In the genomic region with DNA sequence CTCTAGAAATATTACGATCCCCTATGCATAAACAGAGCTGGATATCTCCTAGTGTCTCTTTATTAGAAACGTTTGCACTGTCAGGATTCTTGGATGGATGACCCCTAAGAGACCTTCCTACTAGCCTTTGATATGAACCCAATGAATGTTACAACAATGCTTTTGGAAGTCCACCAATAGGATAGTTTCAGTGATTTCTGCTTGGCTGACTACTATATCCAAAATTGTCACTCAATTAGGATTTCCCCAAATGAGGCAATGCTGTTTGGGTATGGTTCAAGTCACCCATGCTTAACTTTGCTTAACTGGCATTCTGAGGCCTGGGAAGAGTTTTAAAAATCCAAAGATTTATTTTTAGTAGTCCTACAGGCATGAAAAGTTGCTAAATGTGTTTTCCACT, we compare ENCODE assay signal across 21 mouse cellular contexts.
A peak's percentile ranks its signal among the peaks of the same experiment; 100 is the strongest.
DNase-seq lines count a peak whose midpoint lies in the region; ATAC-seq and TF ChIP-seq lines count a peak whose summit lies in the region.
"Had no signal": no experiment of that assay in that cellular context is flagged by ENCODE, and none has a peak within 500 bp of the region (broad histone marks: within the 10 kb centered on the region; RNA-seq: fewer than 3 reads in every experiment).

No protein-coding gene starts in this region.

- H3K4me2 ChIP-seq in forebrain, embryonic 13.5 days, result no peak overlapping the region
- H3K4me2 ChIP-seq: embryonic facial prominence, embryonic 12.5 days had no signal

- no peaks in the 10 kb centered on the region for H3K36me3 ChIP-seq in forebrain, embryonic 13.5 days (ENCODE audit: poor library complexity, severe bottlenecking)
- H3K36me3 ChIP-seq: embryonic facial prominence, embryonic 10.5 days; embryonic facial prominence, embryonic 12.5 days; G1E had no signal

- DNase-seq in Muller cell, postnatal 12 days (ENCODE audit: inconsistent ontology term), result peak; percentile 70
- peak; percentile 21 for DNase-seq in brain, embryonic 14.5 days (ENCODE audit: low read depth)
- DNase-seq in retina, postnatal 1 day, result peak; percentile 24
- DNase-seq in urinary bladder, adult 18-20 months (ENCODE audit: low spot score in 2 of 2), result no peak
- DNase-seq: adrenal gland, adult 2 months; adrenal gland, postnatal 10 days; adrenal gland, postnatal 25 days; B cell, adult 2 months; cerebellum, adult 11-12 months; cerebellum, adult 2 months; cerebellum, adult 9-10 months; cerebellum, postnatal 10 days; cerebellum, postnatal 25 days had no signal

- no peak overlapping the region for H3K27ac ChIP-seq in forebrain, embryonic 13.5 days
- H3K27ac ChIP-seq: embryonic facial prominence, embryonic 10.5 days; embryonic facial prominence, embryonic 12.5 days had no signal

- no peaks in the 10 kb centered on the region for H3K27me3 ChIP-seq in forebrain, embryonic 13.5 days
- H3K27me3 ChIP-seq: CH12.LX; embryonic facial prominence, embryonic 12.5 days had no signal

- ATAC-seq in forebrain, embryonic 13.5 days, result no peak
- ATAC-seq: CD4-positive, CD25-positive, alpha-beta regulatory T cell, adult 4 months; forebrain, embryonic 14.5 days; forebrain, embryonic 16.5 days had no signal

- no peak overlapping the region for H3K4me3 ChIP-seq in forebrain, embryonic 13.5 days
- H3K4me3 ChIP-seq: embryonic facial prominence, embryonic 10.5 days; embryonic facial prominence, embryonic 12.5 days had no signal

- H3K4me1 ChIP-seq in forebrain, embryonic 13.5 days, result no peaks in the 10 kb centered on the region
- H3K4me1 ChIP-seq: embryonic facial prominence, embryonic 10.5 days; embryonic facial prominence, embryonic 12.5 days had no signal

- TF ChIP-seq CTCF in brain, embryonic 14.5 days (IDR thresholded peaks at IDR 0.05; ENCODE audit: borderline replicate concordance, extremely low read depth, insufficient read depth, insufficient read length), result no peak

- TF ChIP-seq POLR2A in brain, embryonic 14.5 days (IDR thresholded peaks at IDR 0.05; ENCODE audit: borderline replicate concordance, extremely low read depth, insufficient read depth, insufficient read length, poor library complexity, severe bottlenecking), result no peak

- 67% methylated on average over 2 of the region's 2 CpGs for WGBS in forebrain, embryonic 13.5 days

- no peak overlapping the region for H3K9ac ChIP-seq in forebrain, embryonic 13.5 days
- H3K9ac ChIP-seq: embryonic facial prominence, embryonic 12.5 days had no signal

- H3K9me3 ChIP-seq in forebrain, embryonic 13.5 days (replicated peaks), result no peaks in the 10 kb centered on the region
- H3K9me3 ChIP-seq: embryonic facial prominence, embryonic 10.5 days; embryonic facial prominence, embryonic 12.5 days; G1E had no signal

Comparison
In these comparisons a context has a peak if more than half of its experiments do, and no peak if none do; other contexts are left out.
1. DNase-seq: peak in Muller cell, postnatal 12 days (single experiment), brain, embryonic 14.5 days (single experiment) and retina, postnatal 1 day (single experiment); none in urinary bladder, adult 18-20 months (0 of 2).